Mouse (Mus musculus): ENCODE results near the gene Olfr467. TPM values are rescaled to one million over a fixed set of nuclear protein-coding genes. Genes with fewer than 3 reads are reported as not detected.
"Not testable (repeated sequence)": the region's sequence is repeated elsewhere in the genome, so short reads cannot be mapped to it uniquely, and the experiment has no call there.

The Olfr467 gene
- polyA plus RNA-seq, 1 experiment from 2014 or later = not detected

DNA sequence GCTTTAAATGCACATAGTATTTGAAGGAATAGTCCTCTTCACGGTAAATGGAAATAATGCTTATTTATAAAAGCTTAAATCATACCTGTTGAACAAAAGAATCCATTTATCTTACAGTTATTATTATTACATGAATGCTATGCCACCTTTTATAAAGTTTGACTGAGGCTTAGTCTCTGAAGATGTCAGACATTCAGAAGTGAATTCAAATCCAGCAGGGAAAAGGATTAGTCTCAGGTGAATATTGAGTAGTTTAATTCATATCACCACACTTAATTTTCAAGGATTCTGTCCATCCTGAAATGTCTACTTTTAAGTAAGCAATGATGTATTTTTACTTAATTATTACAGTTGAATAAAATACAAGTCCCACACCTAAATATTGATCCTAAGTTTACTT lies 35.3 kb downstream of the Olfr467 start, which contains the start of gene Olfr470:
TSS of gene Olfr470 (minus strand) at position 101 of the 400 bp plus-strand sequence.
- H3K27ac ChIP-seq; H3K9me3 ChIP-seq; H3K36me3 ChIP-seq; H3K27me3 ChIP-seq; H3K9ac ChIP-seq; H3K4me2 ChIP-seq (replicated peaks); ATAC-seq (ENCODE audit: insufficient number of reproducible peaks, insufficient read depth, low FRiP score, low TSS enrichment); H3K4me3 ChIP-seq; H3K4me1 ChIP-seq: not testable (repeated sequence)
- 89% methylated on average over 1 of the region's 1 CpGs for WGBS

Other genes starting within 250 kb of the Olfr467 start
- gene Olfml1, start 244.8 kb upstream of the Olfr467 start, polyA plus RNA-seq (2016; fragmentation: Nextera tagmentation; extraction: Ambion mirVana) = 31.7 and 36.3 TPM in 2 replicates
- gene Ppfibp2, start 217.1 kb upstream of the Olfr467 start, polyA plus RNA-seq (2016; fragmentation: Nextera tagmentation; extraction: Ambion mirVana) = 15.1 and 15.9 TPM in 2 replicates
- gene 5330417H12Rik, start 187.1 kb upstream of the Olfr467 start, polyA plus RNA-seq (2016; fragmentation: Nextera tagmentation; extraction: Ambion mirVana) = 0.19 and 0.23 TPM in 2 replicates
- 0.40 and 0.42 TPM in 2 replicates for gene Cyb5r2, start 54.2 kb upstream of the Olfr467 start, polyA plus RNA-seq (2016; fragmentation: Nextera tagmentation; extraction: Ambion mirVana)
- gene Ovch2, start 11.1 kb upstream of the Olfr467 start, polyA plus RNA-seq (2016; fragmentation: Nextera tagmentation; extraction: Ambion mirVana) = not detected in 2 replicates
- gene Olfr469, start 13.3 kb downstream of the Olfr467 start, polyA plus RNA-seq (2016; fragmentation: Nextera tagmentation; extraction: Ambion mirVana) = not detected in 2 replicates
- not detected in 2 replicates for gene Olfr470, start 35.2 kb downstream of the Olfr467 start, polyA plus RNA-seq (2016; fragmentation: Nextera tagmentation; extraction: Ambion mirVana)
- gene Olfr472, start 85.6 kb downstream of the Olfr467 start, polyA plus RNA-seq (2016; fragmentation: Nextera tagmentation; extraction: Ambion mirVana) = not detected in 2 replicates
- not detected in 2 replicates for gene Olfr473, start 118.2 kb downstream of the Olfr467 start, polyA plus RNA-seq (2016; fragmentation: Nextera tagmentation; extraction: Ambion mirVana)
- not detected in 2 replicates for gene Olfr474, start 142.4 kb downstream of the Olfr467 start, polyA plus RNA-seq (2016; fragmentation: Nextera tagmentation; extraction: Ambion mirVana)
- gene Olfr476, start 152.5 kb downstream of the Olfr467 start, polyA plus RNA-seq (2016; fragmentation: Nextera tagmentation; extraction: Ambion mirVana) = not detected in 2 replicates
- not detected in 2 replicates for gene Olfr477, start 174.4 kb downstream of the Olfr467 start, polyA plus RNA-seq (2016; fragmentation: Nextera tagmentation; extraction: Ambion mirVana)
- not detected in 2 replicates for gene Olfr478, start 221.7 kb downstream of the Olfr467 start, polyA plus RNA-seq (2016; fragmentation: Nextera tagmentation; extraction: Ambion mirVana)
- not detected in 2 replicates for gene Olfr479, start 238.4 kb downstream of the Olfr467 start, polyA plus RNA-seq (2016; fragmentation: Nextera tagmentation; extraction: Ambion mirVana)

Data from embryonic facial prominence, embryonic 12.5 days (tissue).